Mouse (Mus musculus) liver, embryonic 16.5 days (tissue): Measurements from ENCODE around the gene Ugcg. TPM values are rescaled to one million over a fixed set of nuclear protein-coding genes. Genes with fewer than 3 reads are reported as not detected.

Source experiments
- ATAC-seq: fragments of 200-750 bp; cut with Nextera tagmentation; 2 replicates; pipeline ENCODE4 v1.8.0; 2017; ENCODE audit warnings: low read depth, mild to moderate bottlenecking, moderate number of reproducible peaks, moderate library complexity
- H3K27ac ChIP-seq: fragments of 300-500 bp; sonication (generic); 2 replicates; pipeline ENCODE4 v1.5.1; 2014; ENCODE audit warnings: mild to moderate bottlenecking, low read length
- H3K27me3 ChIP-seq: fragments of 300-500 bp; sonication (generic); 2 replicates; pipeline ENCODE4 v1.6.1; 2014; ENCODE audit warnings: low read depth, low read length, mixed read lengths; ENCODE audit not compliant: control insufficient read depth, insufficient read depth
- H3K36me3 ChIP-seq: fragments of 300-500 bp; sonication (generic); 2 replicates; pipeline ENCODE4 v1.6.1; 2014; ENCODE audit warnings: mild to moderate bottlenecking; ENCODE audit not compliant: control insufficient read depth, insufficient read depth
- H3K4me1 ChIP-seq: fragments of 300-500 bp; sonication (generic); 2 replicates; pipeline ENCODE4 v1.6.1; 2014; ENCODE audit warnings: low read depth, low read length, mixed read lengths; ENCODE audit not compliant: control insufficient read depth
- H3K4me2 ChIP-seq: fragments of 300-500 bp; sonication (generic); 2 replicates; pipeline ENCODE4 v1.6.1; 2014; ENCODE audit warnings: low read depth, low read length, mixed read lengths
- H3K4me3 ChIP-seq: fragments of 300-500 bp; sonication (generic); 2 replicates; pipeline ENCODE4 v1.5.1; 2014; ENCODE audit warnings: low read depth, mild to moderate bottlenecking, low read length
- H3K9ac ChIP-seq: fragments of 300-500 bp; sonication (generic); 2 replicates; pipeline ENCODE4 v1.6.1; 2014; ENCODE audit warnings: low read depth, low read length
- H3K9me3 ChIP-seq: fragments of 300-500 bp; sonication (generic); replicated peaks from 2 replicates; pipeline ENCODE4 v1.6.1; 2016; ENCODE audit warnings: low read length; ENCODE audit not compliant: control insufficient read depth
- WGBS: fragments of 180-500 bp; shearing (Covaris S2); extraction: QIAGEN DNeasy Blood & Tissue Kit; methylation state at CpG from one replicate; pipeline ENCODE4 v1.1.7; 2014; ENCODE audit not compliant: insufficient replicate concordance; 5-methylcytosine and 5-hydroxymethylcytosine counted together
- polyA plus RNA-seq: library from polyadenylated mRNA; unstranded; fragments of >200 nt; fragmentation: Nextera tagmentation; extraction: Ambion mirVana; gene quantifications from 2 replicates; pipeline ENCODE4 v1.2.1, GENCODE M21; 2015

Ugcg gene
- polyA plus RNA-seq, 1 experiment from 2014 or later: 4.6 TPM

- 43% methylated on average over 5 of the region's 5 CpGs for WGBS
- Histone ChIP-seq H3K4me3 (no peak overlapping the region), H3K27ac (no peak overlapping the region; the same call in 1 of the 2 replicates), H3K9ac (no peak overlapping the region), H3K27me3 (no peaks in the 10 kb centered on the region), H3K4me2 (peak overlapping the region; percentile 9; the same call in 1 of the 2 replicates), H3K36me3 (no peaks in the 10 kb centered on the region), H3K9me3 (no peaks in the 10 kb centered on the region), H3K4me1 (peaks cover 8% of the 10 kb centered on the region)
- ATAC-seq: no peak
Measured at GRCm38 (mm10) chr4:59181320-59182271, 7.5 kb upstream of the Ugcg start.

GRCm38 (mm10) chr4:59185671-59186070 is 3.4 kb upstream of the Ugcg start:
- ATAC-seq: no peak
- Histone ChIP-seq H3K27me3 (no peaks in the 10 kb centered on the region), H3K36me3 (no peaks in the 10 kb centered on the region), H3K27ac (no peak overlapping the region), H3K4me2 (no peak overlapping the region), H3K4me3 (no peak overlapping the region), H3K9me3 (no peaks in the 10 kb centered on the region), H3K9ac (no peak overlapping the region), H3K4me1 (peaks cover 13% of the 10 kb centered on the region)
- WGBS: 46% methylated on average over 3 of the region's 3 CpGs

GRCm38 (mm10) chr4:59187289-59187688 is 1.8 kb upstream of the Ugcg start:
- 8% methylated on average over 3 of the region's 3 CpGs for WGBS
- Histone ChIP-seq H3K27me3 (no peaks in the 10 kb centered on the region), H3K4me3 (no peak overlapping the region), H3K4me1 (peaks cover 7% of the 10 kb centered on the region), H3K27ac (no peak overlapping the region), H3K9me3 (no peaks in the 10 kb centered on the region), H3K36me3 (no peaks in the 10 kb centered on the region), H3K9ac (no peak overlapping the region), H3K4me2 (no peak overlapping the region)
- ATAC-seq: no peak

GRCm38 (mm10) chr4:59188474-59188801 is 619 bp upstream of the Ugcg start:
- H3K9ac ChIP-seq: peak overlapping the region; percentile 98
- H3K27ac ChIP-seq: peak overlapping the region; percentile 95
- no peaks in the 10 kb centered on the region for H3K27me3 ChIP-seq
- H3K9me3 ChIP-seq: no peaks in the 10 kb centered on the region
- H3K36me3 ChIP-seq: no peaks in the 10 kb centered on the region
- WGBS: 15% methylated on average over 4 of the region's 4 CpGs
- ATAC-seq: no peak
- peaks cover 11% of the 10 kb centered on the region for H3K4me1 ChIP-seq
- H3K4me2 ChIP-seq: peak overlapping the region; percentile 65
- peak overlapping the region; percentile 99 for H3K4me3 ChIP-seq

- peak overlapping the region; percentile 65 for H3K4me2 ChIP-seq
- under 1% methylated on average over 52 of the region's 54 CpGs for WGBS
- H3K4me1 ChIP-seq: peaks cover 19% of the 10 kb centered on the region
- H3K27me3 ChIP-seq: no peaks in the 10 kb centered on the region
- H3K27ac ChIP-seq: peak overlapping the region; percentile 95
- no peaks in the 10 kb centered on the region for H3K36me3 ChIP-seq
- peak overlapping the region; percentile 99 for H3K4me3 ChIP-seq
- ATAC-seq: peak; percentile 2; the same call in 1 of the 2 replicates
- H3K9ac ChIP-seq: peak overlapping the region; percentile 98
- H3K9me3 ChIP-seq: no peaks in the 10 kb centered on the region
Measured at GRCm38 (mm10) chr4:59189546-59190237, 635 bp downstream of the Ugcg start.

GRCm38 (mm10) chr4:59190650-59191424 is 1.8 kb downstream of the Ugcg start:
- no peak for ATAC-seq
- peak overlapping the region; percentile 98 for H3K9ac ChIP-seq
- H3K9me3 ChIP-seq: no peaks in the 10 kb centered on the region
- peak overlapping the region; percentile 99 for H3K4me3 ChIP-seq
- 9% methylated on average over 7 of the region's 7 CpGs for WGBS
- no peaks in the 10 kb centered on the region for H3K36me3 ChIP-seq
- H3K4me1 ChIP-seq: peaks cover 24% of the 10 kb centered on the region
- peak overlapping the region; percentile 65 for H3K4me2 ChIP-seq
- H3K27ac ChIP-seq: peak overlapping the region; percentile 95
- H3K27me3 ChIP-seq: no peaks in the 10 kb centered on the region

GRCm38 (mm10) chr4:59194731-59195496 is 5.9 kb downstream of the Ugcg start:
- H3K27ac ChIP-seq: peak overlapping the region; percentile 72
- 0 out of 2 replicates have a peak overlapping the region, but pooled peaks have one; percentile 14 for H3K9ac ChIP-seq
- H3K36me3 ChIP-seq: no peaks in the 10 kb centered on the region
- 61% methylated on average over 13 of the region's 13 CpGs for WGBS
- H3K4me3 ChIP-seq: peak overlapping the region; percentile 8; the same call in 1 of the 2 replicates
- ATAC-seq: no peak
- H3K4me2 ChIP-seq: peak overlapping the region; percentile 57
- H3K9me3 ChIP-seq: no peaks in the 10 kb centered on the region
- H3K4me1 ChIP-seq: peaks cover 54% of the 10 kb centered on the region
- no peaks in the 10 kb centered on the region for H3K27me3 ChIP-seq
